ENCODE assay signal across 10 mouse cellular contexts in genomic region chr9:56843679-56844188, GRCm38 (mm10). TPM values are rescaled to one million over a fixed set of nuclear protein-coding genes. Genes with fewer than 3 reads are reported as not detected.
A peak's percentile ranks its signal among the peaks of the same experiment; 100 is the strongest.
DNase-seq lines count a peak whose midpoint lies in the region; ATAC-seq and TF ChIP-seq lines count a peak whose summit lies in the region.
"Had no signal": no experiment of that assay in that cellular context is flagged by ENCODE, and none has a peak within 500 bp of the region (broad histone marks: within the 10 kb centered on the region; RNA-seq: fewer than 3 reads in every experiment).

No protein-coding gene starts in this region.

- WGBS in midbrain, embryonic 11.5 days: 43% methylated on average over 7 of the region's 7 CpGs
- 33% methylated on average over 7 of the region's 7 CpGs for WGBS in midbrain, embryonic 13.5 days
- 41% methylated on average over 7 of the region's 7 CpGs for WGBS in forebrain, embryonic 14.5 days
- 34% methylated on average over 7 of the region's 7 CpGs for WGBS in hindbrain, embryonic 14.5 days

- no peak overlapping the region for H3K4me3 ChIP-seq in midbrain, embryonic 11.5 days (ENCODE audit: low read depth, low read length)
- H3K4me3 ChIP-seq in midbrain, embryonic 13.5 days (replicated peaks): no peak overlapping the region
- no peak overlapping the region for H3K4me3 ChIP-seq in forebrain, embryonic 14.5 days (ENCODE audit: low read depth, low read length)
- no peak overlapping the region for H3K4me3 ChIP-seq in hindbrain, embryonic 14.5 days (replicated peaks; ENCODE audit: low read length)
- H3K4me3 ChIP-seq in myocyte: no peak overlapping the region
- H3K4me3 ChIP-seq in testis, adult 2 months (ENCODE audit: control insufficient read depth, low read depth, low read length): no peak overlapping the region
- H3K4me3 ChIP-seq: embryonic facial prominence, embryonic 12.5 days had no signal

- H3K9ac ChIP-seq in midbrain, embryonic 11.5 days (ENCODE audit: low read length): peak overlapping the region; percentile 16; the same call in 1 of the 2 replicates
- H3K9ac ChIP-seq in midbrain, embryonic 13.5 days (replicated peaks): no peak overlapping the region
- H3K9ac ChIP-seq in forebrain, embryonic 14.5 days (ENCODE audit: low read length): no peak overlapping the region
- H3K9ac ChIP-seq in hindbrain, embryonic 14.5 days: no peak overlapping the region
- H3K9ac ChIP-seq: embryonic facial prominence, embryonic 12.5 days had no signal

- no peak for TF ChIP-seq POLR2A in myocyte (IDR thresholded peaks at IDR 0.05; ENCODE audit: insufficient read length, low read depth)
- no peak for TF ChIP-seq POLR2A in testis, adult 2 months (IDR thresholded peaks at IDR 0.05; ENCODE audit: control insufficient read depth, low read depth, low read length)

- no peak overlapping the region for H3K27ac ChIP-seq in midbrain, embryonic 11.5 days (ENCODE audit: low read depth, low read length)
- no peak overlapping the region for H3K27ac ChIP-seq in midbrain, embryonic 13.5 days
- no peak overlapping the region for H3K27ac ChIP-seq in forebrain, embryonic 14.5 days (ENCODE audit: low read depth, low read length)
- H3K27ac ChIP-seq in hindbrain, embryonic 14.5 days: peak overlapping the region; percentile 72; the same call in 1 of the 2 replicates
- H3K27ac ChIP-seq in testis, adult 2 months (ENCODE audit: control insufficient read depth, insufficient read depth, low read depth, low read length): no peak overlapping the region
- H3K27ac ChIP-seq: embryonic facial prominence, embryonic 12.5 days had no signal

- TF ChIP-seq CTCF in testis, adult 2 months (IDR thresholded peaks at IDR 0.05; ENCODE audit: control insufficient read depth, insufficient read depth, insufficient replicate concordance, low read depth, low read length): peak; percentile 81; the same call in 1 of the 2 replicates

- no peaks in the 10 kb centered on the region for H3K79me2 ChIP-seq in myocyte (ENCODE audit: control insufficient read depth, insufficient read depth)

- H3ac ChIP-seq in myocyte (ENCODE audit: control insufficient read depth, insufficient read length): no peak overlapping the region

- H3K36me3 ChIP-seq in midbrain, embryonic 11.5 days (ENCODE audit: control insufficient read depth, insufficient read depth, low read length): no peaks in the 10 kb centered on the region
- no peaks in the 10 kb centered on the region for H3K36me3 ChIP-seq in midbrain, embryonic 13.5 days
- H3K36me3 ChIP-seq in forebrain, embryonic 14.5 days (ENCODE audit: control insufficient read depth, insufficient read depth, low read length): no peaks in the 10 kb centered on the region
- H3K36me3 ChIP-seq in hindbrain, embryonic 14.5 days (replicated peaks; ENCODE audit: control insufficient read depth, insufficient read depth): no peaks in the 10 kb centered on the region
- no peaks in the 10 kb centered on the region for H3K36me3 ChIP-seq in myocyte (ENCODE audit: control insufficient read depth, insufficient read depth)
- H3K36me3 ChIP-seq in testis, adult 2 months (ENCODE audit: control insufficient read depth, insufficient read depth, low read length): no peaks in the 10 kb centered on the region
- H3K36me3 ChIP-seq: embryonic facial prominence, embryonic 12.5 days had no signal

- no peak overlapping the region for H3K4me2 ChIP-seq in midbrain, embryonic 11.5 days
- H3K4me2 ChIP-seq in midbrain, embryonic 13.5 days (replicated peaks): no peak overlapping the region
- H3K4me2 ChIP-seq in forebrain, embryonic 14.5 days (ENCODE audit: low read length): no peak overlapping the region
- no peak overlapping the region for H3K4me2 ChIP-seq in hindbrain, embryonic 14.5 days (replicated peaks)
- peak overlapping the region; percentile 72 for H3K4me2 ChIP-seq in myocyte (ENCODE audit: low read depth)
- H3K4me2 ChIP-seq: embryonic facial prominence, embryonic 12.5 days had no signal

- no peak for ATAC-seq in midbrain, embryonic 11.5 days (ENCODE audit: low FRiP score)
- ATAC-seq in midbrain, embryonic 13.5 days: no peak
- ATAC-seq in forebrain, embryonic 14.5 days: no peak
- no peak for ATAC-seq in hindbrain, embryonic 14.5 days (ENCODE audit: low FRiP score)

- peak; percentile 93 for DNase-seq in midbrain, embryonic 11.5 days (ENCODE audit: low spot score, missing footprints)
- DNase-seq in c-Kit-positive CD71-negative TER-119-negative erythroid progenitor cells, embryonic 14.5 days (ENCODE audit: low read depth): peak; percentile 33
- peak; percentile 73 for DNase-seq in forebrain, embryonic 14.5 days (ENCODE audit: low spot score)
- peak; percentile 81 for DNase-seq in hindbrain, embryonic 14.5 days (ENCODE audit: low spot score)
- DNase-seq in layer of hippocampus, postnatal 36 days: peak; percentile 61 to 76

- H3K27me3 ChIP-seq in midbrain, embryonic 11.5 days (ENCODE audit: control insufficient read depth, insufficient read depth, low read length): no peaks in the 10 kb centered on the region
- 0 out of 2 replicates have a peak, but pooled peaks cover 3% of the 10 kb centered on the region for H3K27me3 ChIP-seq in midbrain, embryonic 13.5 days
- no peaks in the 10 kb centered on the region for H3K27me3 ChIP-seq in forebrain, embryonic 14.5 days (replicated peaks; ENCODE audit: control insufficient read depth, insufficient read depth, low read length)
- H3K27me3 ChIP-seq in hindbrain, embryonic 14.5 days (ENCODE audit: control insufficient read depth, insufficient read depth, low read length): no peaks in the 10 kb centered on the region
- H3K27me3 ChIP-seq in myocyte (ENCODE audit: control insufficient read depth, insufficient read depth, insufficient read length): peaks cover 10% of the 10 kb centered on the region
- no peaks in the 10 kb centered on the region for H3K27me3 ChIP-seq in testis, adult 2 months (ENCODE audit: control insufficient read depth, insufficient read depth, low read length)

- H3K9me3 ChIP-seq in midbrain, embryonic 11.5 days (ENCODE audit: control insufficient read depth, low read length): no peaks in the 10 kb centered on the region
- no peaks in the 10 kb centered on the region for H3K9me3 ChIP-seq in midbrain, embryonic 13.5 days
- H3K9me3 ChIP-seq in forebrain, embryonic 14.5 days (replicated peaks; ENCODE audit: control insufficient read depth, low read length): no peaks in the 10 kb centered on the region
- H3K9me3 ChIP-seq in hindbrain, embryonic 14.5 days (ENCODE audit: control insufficient read depth, low read length): no peaks in the 10 kb centered on the region
- H3K9me3 ChIP-seq: embryonic facial prominence, embryonic 12.5 days had no signal

- H3K4me1 ChIP-seq in midbrain, embryonic 11.5 days (ENCODE audit: control insufficient read depth, insufficient read depth, low read length): no peaks in the 10 kb centered on the region
- H3K4me1 ChIP-seq in midbrain, embryonic 13.5 days (replicated peaks): peaks cover 24% of the 10 kb centered on the region
- no peaks in the 10 kb centered on the region for H3K4me1 ChIP-seq in forebrain, embryonic 14.5 days (ENCODE audit: control insufficient read depth, insufficient read depth, low read length)
- H3K4me1 ChIP-seq in hindbrain, embryonic 14.5 days (replicated peaks; ENCODE audit: control insufficient read depth, insufficient read depth, low read length): peaks cover 32% of the 10 kb centered on the region
- no peaks in the 10 kb centered on the region for H3K4me1 ChIP-seq in testis, adult 2 months (ENCODE audit: control insufficient read depth, insufficient read depth, low read length)
- H3K4me1 ChIP-seq: embryonic facial prominence, embryonic 12.5 days had no signal

TF ChIP-seq in myocyte, 11 proteins besides CTCF, POLR2A, EP300 and RAD21:
- TF ChIP-seq REST (IDR thresholded peaks at IDR 0.05; ENCODE audit: insufficient read depth, insufficient read length) (no peak), MYOD1 (IDR thresholded peaks at IDR 0.05; ENCODE audit: control insufficient read depth in 1 of 3, insufficient read length in 2 of 3, low read depth in 2 of 3) (peak in 2 of 3 experiments; percentile 63 to 88), TCF12 (IDR thresholded peaks at IDR 0.05; ENCODE audit: insufficient read depth, poor library complexity, severe bottlenecking) (no peak), MAX (IDR thresholded peaks at IDR 0.05; ENCODE audit: low read depth) (no peak), USF1 (IDR thresholded peaks at IDR 0.05; ENCODE audit: low read depth) (peak; percentile 37), MYOG (IDR thresholded peaks at IDR 0.05; ENCODE audit: control insufficient read depth in 1 of 3, insufficient read depth in 1 of 3, insufficient read length in 2 of 3, low read depth in 2 of 3) (peak in 2 of 3 experiments; percentile 34 to 59)

RNA-seq across cellular contexts. Expression of gene Odf3l1, which starts 20.7 kb away (rescaled TPM):
- not detected in 2 replicates for polyA plus RNA-seq in midbrain, embryonic 11.5 days (2014; fragmentation: Nextera tagmentation; extraction: Ambion mirVana)
- polyA plus RNA-seq in midbrain, embryonic 13.5 days (2015; fragmentation: Nextera tagmentation; extraction: Ambion mirVana): not detected in 2 replicates
- polyA plus RNA-seq in forebrain, embryonic 14.5 days (2014; fragmentation: Nextera tagmentation; extraction: Ambion mirVana): not detected in 2 replicates
- not detected in 2 replicates for polyA plus RNA-seq in hindbrain, embryonic 14.5 days (2014; fragmentation: Nextera tagmentation; extraction: Ambion mirVana)
- total RNA-seq in layer of hippocampus, postnatal 36 days (2021): not detected
- polyA plus RNA-seq in myocyte (2012; fragmentation: generic; extraction: Trizol): 0.85 TPM
- polyA plus RNA-seq in testis, adult 2 months (2012; rRNA removed): 293 and 304 TPM in 2 replicates
- total RNA-seq: neutrophil, adult 5-6 weeks had no signal

RNA-seq across cellular contexts. Expression of gene Cspg4, which starts 21.1 kb away (rescaled TPM):
- 1.1 and 1.4 TPM in 2 replicates for polyA plus RNA-seq in midbrain, embryonic 11.5 days (2014; fragmentation: Nextera tagmentation; extraction: Ambion mirVana)
- 3.2 and 3.5 TPM in 2 replicates for polyA plus RNA-seq in midbrain, embryonic 13.5 days (2015; fragmentation: Nextera tagmentation; extraction: Ambion mirVana)
- 3.0 and 4.8 TPM in 2 replicates for polyA plus RNA-seq in forebrain, embryonic 14.5 days (2014; fragmentation: Nextera tagmentation; extraction: Ambion mirVana)
- 5.5 and 6.8 TPM in 2 replicates for polyA plus RNA-seq in hindbrain, embryonic 14.5 days (2014; fragmentation: Nextera tagmentation; extraction: Ambion mirVana)
- total RNA-seq in layer of hippocampus, postnatal 36 days (2021): 10 to 100 TPM; 18.0 to 19.7 TPM
- polyA plus RNA-seq in myocyte (2012; fragmentation: generic; extraction: Trizol): 58.3 TPM
- polyA plus RNA-seq in testis, adult 2 months (2012; rRNA removed): 1.1 and 1.2 TPM in 2 replicates
- total RNA-seq: neutrophil, adult 5-6 weeks had no signal

RNA-seq across cellular contexts. Expression of gene Lingo1, which starts 47.5 kb away (rescaled TPM):
- polyA plus RNA-seq in midbrain, embryonic 11.5 days (2014; fragmentation: Nextera tagmentation; extraction: Ambion mirVana): 4.3 and 5.7 TPM in 2 replicates
- 35.1 and 39.0 TPM in 2 replicates for polyA plus RNA-seq in midbrain, embryonic 13.5 days (2015; fragmentation: Nextera tagmentation; extraction: Ambion mirVana)
- 19.0 and 26.7 TPM in 2 replicates for polyA plus RNA-seq in forebrain, embryonic 14.5 days (2014; fragmentation: Nextera tagmentation; extraction: Ambion mirVana)
- 57.3 and 65.9 TPM in 2 replicates for polyA plus RNA-seq in hindbrain, embryonic 14.5 days (2014; fragmentation: Nextera tagmentation; extraction: Ambion mirVana)
- total RNA-seq in layer of hippocampus, postnatal 36 days (2021): 100 to 1,000 TPM; 235 to 257 TPM
- 1.2 TPM for polyA plus RNA-seq in myocyte (2012; fragmentation: generic; extraction: Trizol)
- polyA plus RNA-seq in testis, adult 2 months (2012; rRNA removed): 6.8 and 7.3 TPM in 2 replicates
- total RNA-seq: neutrophil, adult 5-6 weeks had no signal

Comparison
In these comparisons a context has a peak if more than half of its experiments do, and no peak if none do; other contexts are left out.
1. DNase-seq: peak in every context shown above with its lines; median percentile 93 in midbrain, embryonic 11.5 days; 81 in hindbrain, embryonic 14.5 days; 73 in forebrain, embryonic 14.5 days; 68 in layer of hippocampus, postnatal 36 days; 33 in c-Kit-positive CD71-negative TER-119-negative erythroid progenitor cells, embryonic 14.5 days.
2. RNA of gene Odf3l1, which starts 20.7 kb away (polyA plus RNA-seq): 293 to 304 TPM in testis, adult 2 months; 0.85 TPM in myocyte (single experiment), not detected in hindbrain, embryonic 14.5 days, not detected in forebrain, embryonic 14.5 days, not detected in midbrain, embryonic 11.5 days and not detected in midbrain, embryonic 13.5 days; every median in the first group is over 100 times any median in the second.